Mouse (Mus musculus) c-Kit-positive CD71-positive TER-119-positive erythroid progenitor cells, embryonic 14.5 days (primary cell): Measurements from ENCODE around the gene Fbln1.

ENCODE experiments used
- DNase-seq: peaks from one replicate; pipeline ENCODE4 v3.0.0-alpha.2; 2013; ENCODE audit warnings: low spot score

Fbln1 gene

GRCm38 (mm10) chr15:85238821-85239745 is 33.3 kb downstream of the Fbln1 start:
- no peak for DNase-seq

GRCm38 (mm10) chr15:85240086-85240485 is 34.3 kb downstream of the Fbln1 start:
- DNase-seq: no peak

- DNase-seq: no peak
These were observed 36.1 kb downstream of the Fbln1 start for GRCm38 (mm10) chr15:85241856-85242255.

GRCm38 (mm10) chr15:85244414-85245161 is 38.8 kb downstream of the Fbln1 start:
- DNase-seq: no peak

GRCm38 (mm10) chr15:85245241-85246010 is 39.7 kb downstream of the Fbln1 start:
- DNase-seq: no peak

- no peak for DNase-seq
These were observed 40.3 kb downstream of the Fbln1 start for GRCm38 (mm10) chr15:85246016-85246415.

GRCm38 (mm10) chr15:85246936-85247335 is 41.2 kb downstream of the Fbln1 start:
- no peak for DNase-seq

- no peak for DNase-seq
These were observed 42.6 kb downstream of the Fbln1 start for GRCm38 (mm10) chr15:85248311-85248710.

GRCm38 (mm10) chr15:85249252-85249651 is 43.5 kb downstream of the Fbln1 start:
- peak; percentile 11 for DNase-seq

- DNase-seq: no peak
These were observed 44.7 kb downstream of the Fbln1 start for GRCm38 (mm10) chr15:85250436-85250835.

GRCm38 (mm10) chr15:85252476-85252875 is 46.7 kb downstream of the Fbln1 start:
- DNase-seq: no peak

GRCm38 (mm10) chr15:85257775-85258429 is 52.2 kb downstream of the Fbln1 start:
- peak; percentile 34 for DNase-seq

- DNase-seq: no peak
These were observed 57.1 kb downstream of the Fbln1 start for GRCm38 (mm10) chr15:85262805-85263204.

GRCm38 (mm10) chr15:85266729-85267434 is 61.1 kb downstream of the Fbln1 start:
- peak; percentile 50 for DNase-seq

GRCm38 (mm10) chr15:85267891-85268290 is 62.1 kb downstream of the Fbln1 start:
- DNase-seq: no peak

GRCm38 (mm10) chr15:85272988-85273387 is 67.2 kb downstream of the Fbln1 start:
- DNase-seq: no peak

- no peak for DNase-seq
These were observed 71.5 kb downstream of the Fbln1 start for GRCm38 (mm10) chr15:85277221-85277620.

GRCm38 (mm10) chr15:85278986-85279385 is 73.2 kb downstream of the Fbln1 start:
- no peak for DNase-seq

GRCm38 (mm10) chr15:85282021-85282420 is 76.3 kb downstream of the Fbln1 start:
- DNase-seq: no peak

GRCm38 (mm10) chr15:85284651-85285050 is 78.9 kb downstream of the Fbln1 start:
- DNase-seq: no peak

- DNase-seq: no peak
These were observed 88.9 kb downstream of the Fbln1 start for GRCm38 (mm10) chr15:85294632-85295031.
